Comparison of ENCODE assay signal across 19 mouse cellular contexts in genomic region chr16:8763028-8763427, GRCm38 (mm10). TPM values are rescaled to one million over a fixed set of nuclear protein-coding genes. Genes with fewer than 3 reads are reported as not detected.
DNase-seq lines count a peak whose midpoint lies in the region; ATAC-seq and TF ChIP-seq lines count a peak whose summit lies in the region.
"Had no signal": no experiment of that assay in that cellular context is flagged by ENCODE, and none has a peak within 500 bp of the region (broad histone marks: within the 10 kb centered on the region; RNA-seq: fewer than 3 reads in every experiment).

No protein-coding gene starts in this region.

- H3K4me1 ChIP-seq in heart, embryonic 11.5 days (ENCODE audit: control insufficient read depth, insufficient read depth, low read length) = no peaks in the 10 kb centered on the region
- peaks cover 15% of the 10 kb centered on the region for H3K4me1 ChIP-seq in olfactory bulb, adult 2 months (ENCODE audit: control insufficient read depth, insufficient read depth, low read length)
- H3K4me1 ChIP-seq: embryonic facial prominence, embryonic 12.5 days; neural tube, embryonic 15.5 days had no signal

- H3K36me3 ChIP-seq in heart, embryonic 11.5 days (ENCODE audit: control insufficient read depth, insufficient read depth, low read length) = no peaks in the 10 kb centered on the region
- H3K36me3 ChIP-seq: embryonic facial prominence, embryonic 12.5 days; G1E; heart, embryonic 15.5 days; neural tube, embryonic 15.5 days had no signal

- no peak for TF ChIP-seq POLR2A in olfactory bulb, adult 2 months (IDR thresholded peaks at IDR 0.05; ENCODE audit: insufficient read depth, low read depth, low read length)

- H3K4me3 ChIP-seq in heart, embryonic 11.5 days (ENCODE audit: low read depth, low read length) = no peak overlapping the region
- no peak overlapping the region for H3K4me3 ChIP-seq in layer of hippocampus, adult 2 months
- no peak overlapping the region for H3K4me3 ChIP-seq in olfactory bulb, adult 2 months (ENCODE audit: insufficient read depth, low read depth, low read length)
- H3K4me3 ChIP-seq: embryonic facial prominence, embryonic 12.5 days; gastrocnemius, adult 2 months; heart, embryonic 15.5 days; neural tube, embryonic 15.5 days had no signal

- ATAC-seq in heart, embryonic 11.5 days (replicated peaks; ENCODE audit: insufficient number of reproducible peaks, low FRiP score, low TSS enrichment) = no peak
- ATAC-seq: intestine, postnatal 0 days had no signal

- H3K4me2 ChIP-seq in heart, embryonic 11.5 days = no peak overlapping the region
- H3K4me2 ChIP-seq: embryonic facial prominence, embryonic 12.5 days; heart, embryonic 15.5 days; hindbrain, embryonic 14.5 days; neural tube, embryonic 15.5 days had no signal

- peak; percentile 21; the same call in 1 of the 2 replicates for TF ChIP-seq CTCF in layer of hippocampus, adult 2 months (conservative IDR thresholded peaks at IDR 0.05)
- TF ChIP-seq CTCF in olfactory bulb, adult 2 months (IDR thresholded peaks at IDR 0.05; ENCODE audit: insufficient read depth, low read depth, low read length) = no peak

- WGBS in heart, embryonic 11.5 days (ENCODE audit: insufficient replicate concordance) = 51% methylated on average over 6 of the region's 6 CpGs
- 35% methylated on average over 6 of the region's 6 CpGs for WGBS in olfactory bulb, adult 2 months

- peak; percentile 11 to 13 for DNase-seq in heart, postnatal 10 days
- DNase-seq in ZHBTc4 (ENCODE audit: low read depth, low spot score) = peak; percentile 49
- peak; percentile 35 to 41 for DNase-seq in layer of hippocampus, adult 2 months (ENCODE audit: low spot score in 2 of 2)
- no peak for DNase-seq in spleen, postnatal 36 days (ENCODE audit: low spot score in 2 of 2)
- DNase-seq in thymus, postnatal 25 days = no peak
- no peak for DNase-seq in thymus, adult 18-20 months
- DNase-seq: adrenal gland, postnatal 14 days; B cell, adult 2 months; cerebellum, postnatal 25 days; gastrocnemius, adult 2 months; kidney, postnatal 25 days had no signal

- H3K9me3 ChIP-seq in heart, embryonic 11.5 days (replicated peaks; ENCODE audit: control insufficient read depth, low read length) = no peaks in the 10 kb centered on the region
- H3K9me3 ChIP-seq: embryonic facial prominence, embryonic 12.5 days; G1E; heart, embryonic 15.5 days; neural tube, embryonic 15.5 days had no signal

- no peaks in the 10 kb centered on the region for H3K27me3 ChIP-seq in heart, embryonic 11.5 days (ENCODE audit: control insufficient read depth, insufficient read depth, low read length)
- H3K27me3 ChIP-seq: embryonic facial prominence, embryonic 12.5 days; heart, embryonic 15.5 days; neural tube, embryonic 15.5 days had no signal

- H3K9ac ChIP-seq in heart, embryonic 11.5 days (ENCODE audit: low read depth, low read length) = no peak overlapping the region
- H3K9ac ChIP-seq: embryonic facial prominence, embryonic 12.5 days; heart, embryonic 15.5 days; hindbrain, embryonic 14.5 days; neural tube, embryonic 15.5 days had no signal

- H3K27ac ChIP-seq in heart, embryonic 11.5 days (ENCODE audit: low read depth, low read length) = no peak overlapping the region
- peak overlapping the region; percentile 69 for H3K27ac ChIP-seq in layer of hippocampus, adult 2 months
- H3K27ac ChIP-seq in olfactory bulb, adult 2 months (ENCODE audit: insufficient read depth, low read depth, low read length) = peak overlapping the region; percentile 27; the same call in 1 of the 2 replicates
- H3K27ac ChIP-seq: embryonic facial prominence, embryonic 12.5 days; gastrocnemius, adult 2 months; heart, embryonic 15.5 days; hindbrain, embryonic 14.5 days; neural tube, embryonic 15.5 days had no signal

- intact Hi-C loops in heart, postnatal 10 days (cut with DNase I) = loop anchor here (10.0 kb wide), 1 partner anchor 358 kb away; no protein-coding TSS in a partner anchor

RNA-seq across cellular contexts. Expression of gene Usp7, which starts 29.1 kb away (rescaled TPM):
- total RNA-seq in heart, postnatal 10 days (2021) = 10 to 100 TPM; 73.7 to 79.0 TPM
- polyA plus RNA-seq in heart, embryonic 11.5 days (2014; fragmentation: Nextera tagmentation; extraction: Ambion mirVana) = 20.6 and 31.9 TPM in 2 replicates
- total RNA-seq in layer of hippocampus, adult 2 months (2021) = 100 to 1,000 TPM; 163 to 168 TPM
- 486 TPM in 1 of 2 replicates, not detected in the other for polyA plus RNA-seq in olfactory bulb, adult 2 months (2012; ENCODE audit: insufficient read depth, insufficient read length, low replicate concordance, missing spikeins)

Comparison
In these comparisons a context has a peak if more than half of its experiments do, and no peak if none do; other contexts are left out.
1. DNase-seq: peak in heart, postnatal 10 days (2 of 2), ZHBTc4 (single experiment) and layer of hippocampus, adult 2 months (2 of 2); none in spleen, postnatal 36 days (0 of 2), thymus, postnatal 25 days (single experiment) and thymus, adult 18-20 months (0 of 2).